Mouse (Mus musculus) left cerebral cortex, postnatal 10 days (tissue): ENCODE data around the gene Camk2b. TPM values are rescaled to one million over a fixed set of nuclear protein-coding genes. Genes with fewer than 3 reads are reported as not detected.
A peak's percentile ranks its signal among the peaks of the same experiment; 100 is the strongest.
"Not testable (repeated sequence)": the region's sequence is repeated elsewhere in the genome, so short reads cannot be mapped to it uniquely, and the experiment has no call there.

Experiments
- DNase-seq, 2 experiments: peaks; one replicate each; pipeline ENCODE4 v3.0.0; 2021 to 2022; ENCODE audit warnings: low spot score in 2 of 2, mixed read lengths in 1 of 2; ENCODE audit errors: extremely low spot score in 1 of 2
- intact Hi-C: fragments of 180-260 bp; cut with DNase I; formaldehyde crosslinking; loops from one replicate; pipeline ENCODE4 v1.15.1; 2025
- total RNA-seq, 2 experiments: library from RNA; stranded (reverse); gene quantifications; 2 replicates each; pipeline ENCODE4 v1.2.3; 2021

Camk2b gene
- total RNA-seq, 2 experiments from 2014 or later: 768 to 793 TPM

- DNase-seq: peak in 1 of 2 experiments; percentile 31
- intact Hi-C loops: no loop called here
Observed at GRCm38 (mm10) chr11:5968223-5968622, 97.9 kb downstream of the Camk2b start.

- no peak for DNase-seq
- intact Hi-C loops: no loop called here
Observed at GRCm38 (mm10) chr11:5966751-5967150, 99.4 kb downstream of the Camk2b start.

GRCm38 (mm10) chr11:5965865-5966264 is 100.3 kb downstream of the Camk2b start:
- no peak for DNase-seq
- intact Hi-C loops: no loop called here

- intact Hi-C loops: no loop called here
- DNase-seq: peak; percentile 6 to 76
Observed at GRCm38 (mm10) chr11:5960051-5960450, 106.1 kb downstream of the Camk2b start.

GRCm38 (mm10) chr11:5955546-5956276 is 110.5 kb downstream of the Camk2b start, which contains the start of gene Ykt6:
Ykt6 (plus strand) TSS chr11:5955693.
- DNase-seq: peak; percentile 92 to 98
- intact Hi-C loops: loop anchor here (5.0 kb wide), 1 partner anchor 78 kb away; the partner anchor contains the start of gene Pold2

GRCm38 (mm10) chr11:5954965-5955504 is 111.1 kb downstream of the Camk2b start:
- intact Hi-C loops: loop anchor here (5.0 kb wide), 1 partner anchor 78 kb away; the partner anchor contains the start of gene Pold2
- peak in 1 of 2 experiments; percentile 63 for DNase-seq

- DNase-seq: no peak
- intact Hi-C loops: no loop called here
Observed at GRCm38 (mm10) chr11:5954435-5954834, 111.7 kb downstream of the Camk2b start.

GRCm38 (mm10) chr11:5953130-5953765 is 112.9 kb downstream of the Camk2b start:
- no peak for DNase-seq
- intact Hi-C loops: no loop called here

- intact Hi-C loops: no loop called here
- no peak for DNase-seq
Observed at GRCm38 (mm10) chr11:5952501-5952900, 113.7 kb downstream of the Camk2b start.

- intact Hi-C loops: no loop called here
- no peak for DNase-seq
Observed at GRCm38 (mm10) chr11:5949586-5950352, 116.4 kb downstream of the Camk2b start, which contains the start of gene Gck. Gck (minus strand) TSS chr11:5950081.

GRCm38 (mm10) chr11:5948546-5949250 is 117.5 kb downstream of the Camk2b start:
- intact Hi-C loops: no loop called here
- DNase-seq: no peak

- intact Hi-C loops: no loop called here
- DNase-seq: no peak
Observed at GRCm38 (mm10) chr11:5947796-5948195, 118.4 kb downstream of the Camk2b start.

GRCm38 (mm10) chr11:5945096-5945495 is 121.1 kb downstream of the Camk2b start:
- no peak for DNase-seq
- intact Hi-C loops: no loop called here

- intact Hi-C loops: no loop called here
- DNase-seq: no peak
Observed at GRCm38 (mm10) chr11:5942966-5943365, 123.2 kb downstream of the Camk2b start.

GRCm38 (mm10) chr11:5934531-5934930 is 131.6 kb downstream of the Camk2b start:
- intact Hi-C loops, DNase-seq: not testable (repeated sequence)

- DNase-seq, intact Hi-C loops: not testable (repeated sequence)
Observed at GRCm38 (mm10) chr11:5931947-5932346, 134.2 kb downstream of the Camk2b start.

- DNase-seq: no peak
- intact Hi-C loops: no loop called here
Observed at GRCm38 (mm10) chr11:5930578-5930977, 135.6 kb downstream of the Camk2b start.

GRCm38 (mm10) chr11:5926696-5927220 is 139.4 kb downstream of the Camk2b start:
- intact Hi-C loops: no loop called here
- no peak for DNase-seq
